Mouse (Mus musculus) layer of hippocampus, postnatal 14 days (tissue): ENCODE data around the gene Tnc. TPM values are rescaled to one million over a fixed set of nuclear protein-coding genes. Genes with fewer than 3 reads are reported as not detected.

Experiments
- total RNA-seq, 2 experiments: library from RNA; stranded (reverse); gene quantifications; 2 replicates each; pipeline ENCODE4 v1.2.3; 2021

Gene Tnc
- total RNA-seq, 2 experiments from 2014 or later: 15.9 to 18.7 TPM

Other genes starting within 250 kb of the Tnc start
- gene Tnfsf8, start 185.7 kb downstream of the Tnc start, total RNA-seq: not detected